Mouse (Mus musculus): ENCODE data around the gene Pou2f3.

DNA sequence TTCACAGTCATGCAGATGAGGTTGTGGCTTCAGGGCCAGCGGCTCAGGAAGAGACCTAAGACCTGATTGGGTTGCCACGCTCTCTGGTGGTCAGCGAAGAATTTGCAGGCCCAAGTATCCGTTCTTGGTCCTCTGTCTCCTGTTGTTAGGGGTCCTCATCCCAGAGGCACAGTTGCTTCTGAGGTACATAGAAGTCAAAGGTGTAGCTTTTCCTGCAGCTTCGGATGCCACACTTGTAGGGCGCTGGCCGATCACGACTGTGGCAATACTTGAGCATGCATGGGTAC lies 12.2 kb upstream of the Pou2f3 start:
- TF ChIP-seq CTCF (IDR thresholded peaks at IDR 0.05; ENCODE audit: insufficient read depth, low read length): no peak
- TF ChIP-seq POLR2A (IDR thresholded peaks at IDR 0.05; ENCODE audit: borderline replicate concordance, extremely low read depth, low read depth, low read length): no peak
